Mouse (Mus musculus) embryonic facial prominence, embryonic 13.5 days (tissue): ENCODE measurements around the gene Gm21958. TPM values are rescaled to one million over a fixed set of nuclear protein-coding genes. Genes with fewer than 3 reads are reported as not detected.
A peak's percentile ranks its signal among the peaks of the same experiment; 100 is the strongest.

Experiments
- ATAC-seq: fragments of 200-750 bp; cut with Nextera tagmentation; 2 replicates; pipeline ENCODE4 v1.8.0; 2017; ENCODE audit warnings: low read depth; ENCODE audit not compliant: insufficient number of reproducible peaks, insufficient read depth, low FRiP score, low TSS enrichment
- H3K27ac ChIP-seq: fragments of 300-500 bp; sonication (generic); 2 replicates; pipeline ENCODE4 v1.5.1; 2015; ENCODE audit warnings: moderate library complexity, mild to moderate bottlenecking, inconsistent platforms
- H3K27me3 ChIP-seq: fragments of 300-500 bp; sonication (generic); 2 replicates; pipeline ENCODE4 v1.6.1; 2015; ENCODE audit warnings: mild to moderate bottlenecking, inconsistent platforms
- H3K36me3 ChIP-seq: fragments of 300-500 bp; sonication (generic); 2 replicates; pipeline ENCODE4 v1.6.1; 2015; ENCODE audit warnings: mild to moderate bottlenecking, inconsistent platforms
- H3K4me1 ChIP-seq: fragments of 300-500 bp; sonication (generic); 2 replicates; pipeline ENCODE4 v1.6.1; 2015; ENCODE audit warnings: inconsistent platforms
- H3K4me2 ChIP-seq: fragments of 300-500 bp; sonication (generic); 2 replicates; pipeline ENCODE4 v1.6.1; 2015; ENCODE audit warnings: moderate library complexity, mild to moderate bottlenecking, inconsistent platforms
- H3K4me3 ChIP-seq: fragments of 300-500 bp; sonication (generic); 2 replicates; pipeline ENCODE4 v1.5.1; 2015; ENCODE audit warnings: mild to moderate bottlenecking, inconsistent platforms
- H3K9ac ChIP-seq: fragments of 300-500 bp; sonication (generic); 2 replicates; pipeline ENCODE4 v1.6.1; 2015; ENCODE audit warnings: mild to moderate bottlenecking, inconsistent platforms
- H3K9me3 ChIP-seq: fragments of 300-500 bp; sonication (generic); 2 replicates; pipeline ENCODE4 v1.6.1; 2016; ENCODE audit warnings: inconsistent platforms
- WGBS: fragments of 180-500 bp; shearing (Covaris S2); methylation state at CpG from one replicate; pipeline ENCODE4 v1.1.7; 2015; ENCODE audit warnings: mixed read lengths; 5-methylcytosine and 5-hydroxymethylcytosine counted together
- polyA plus RNA-seq: library from polyadenylated mRNA; unstranded; fragments of >200 nt; fragmentation: Nextera tagmentation; extraction: Ambion mirVana; gene quantifications from 2 replicates; pipeline ENCODE4 v1.2.1, GENCODE M21; 2015

Gm21958 gene
- polyA plus RNA-seq, 1 experiment from 2014 or later, result not detected

- Histone ChIP-seq H3K4me3 (peak overlapping the region; percentile 93), H3K27me3 (no peaks in the 10 kb centered on the region), H3K4me1 (peaks cover 21% of the 10 kb centered on the region), H3K4me2 (peak overlapping the region; percentile 86), H3K9ac (peak overlapping the region; percentile 96), H3K27ac (peak overlapping the region; percentile 99), H3K9me3 (no peaks in the 10 kb centered on the region), H3K36me3 (peaks cover 46% of the 10 kb centered on the region)
- no peak for ATAC-seq
- 54% methylated on average over 18 of the region's 18 CpGs for WGBS
These were observed 22.2 kb upstream of the Gm21958 start for GRCm38 (mm10) chr3:54736101-54736927.

GRCm38 (mm10) chr3:54735247-54736046 lies 21.3 kb upstream of the Gm21958 start, which contains the start of the genes Exosc8 and Alg5:
Exosc8 (minus strand) TSS chr3:54735393.
Alg5 (plus strand) TSS chr3:54735539.
- ATAC-seq, result peak; percentile 90
- H3K27ac ChIP-seq, result peak within 1 kb of the TSS; percentile 99
- H3K4me3 ChIP-seq, result peak within 1 kb of the TSS; percentile 93
- H3K9ac ChIP-seq, result peak within 1 kb of the TSS; percentile 96
- H3K4me2 ChIP-seq, result peak within 1 kb of the TSS; percentile 86
- peaks cover 46% of the 10 kb centered on the region for H3K36me3 ChIP-seq
- H3K4me1 ChIP-seq, result peaks cover 21% of the 10 kb centered on the region
- WGBS, result under 1% methylated on average over 50 of the region's 65 CpGs
- no peaks in the 10 kb centered on the region for H3K9me3 ChIP-seq
- H3K27me3 ChIP-seq, result no peaks in the 10 kb centered on the region

GRCm38 (mm10) chr3:54734411-54735246 lies 20.5 kb upstream of the Gm21958 start:
- H3K36me3 ChIP-seq, result peaks cover 50% of the 10 kb centered on the region
- no peaks in the 10 kb centered on the region for H3K27me3 ChIP-seq
- peak overlapping the region; percentile 99 for H3K27ac ChIP-seq
- peaks cover 21% of the 10 kb centered on the region for H3K4me1 ChIP-seq
- peak overlapping the region; percentile 93 for H3K4me3 ChIP-seq
- WGBS, result under 1% methylated on average over 84 of the region's 84 CpGs
- peak; percentile 92 for ATAC-seq
- H3K9me3 ChIP-seq, result no peaks in the 10 kb centered on the region
- peak overlapping the region; percentile 96 for H3K9ac ChIP-seq
- H3K4me2 ChIP-seq, result peak overlapping the region; percentile 86

GRCm38 (mm10) chr3:54732371-54732770 lies 18.2 kb upstream of the Gm21958 start:
- Histone ChIP-seq H3K27ac (no peak overlapping the region), H3K9me3 (no peaks in the 10 kb centered on the region), H3K9ac (no peak overlapping the region), H3K27me3 (no peaks in the 10 kb centered on the region), H3K4me2 (no peak overlapping the region), H3K36me3 (peaks cover 59% of the 10 kb centered on the region), H3K4me3 (no peak overlapping the region), H3K4me1 (peaks cover 21% of the 10 kb centered on the region)
- WGBS, result 95% methylated on average over 4 of the region's 4 CpGs
- ATAC-seq, result no peak

- Histone ChIP-seq H3K27ac (no peak overlapping the region), H3K4me3 (no peak overlapping the region), H3K36me3 (peaks cover 65% of the 10 kb centered on the region), H3K9me3 (no peaks in the 10 kb centered on the region), H3K4me1 (peaks cover 21% of the 10 kb centered on the region), H3K9ac (no peak overlapping the region), H3K4me2 (no peak overlapping the region), H3K27me3 (no peaks in the 10 kb centered on the region)
- no peak for ATAC-seq
- 76% methylated on average over 8 of the region's 8 CpGs for WGBS
These were observed 17.5 kb upstream of the Gm21958 start for GRCm38 (mm10) chr3:54731626-54732150.

GRCm38 (mm10) chr3:54728100-54728499 lies 13.9 kb upstream of the Gm21958 start:
- H3K36me3 ChIP-seq, result peaks cover 83% of the 10 kb centered on the region
- no peak for ATAC-seq
- WGBS, result 88% methylated on average over 6 of the region's 6 CpGs

GRCm38 (mm10) chr3:54727588-54727987 lies 13.4 kb upstream of the Gm21958 start:
- Histone ChIP-seq H3K27ac (no peak overlapping the region), H3K4me2 (no peak overlapping the region), H3K9me3 (no peaks in the 10 kb centered on the region), H3K4me1 (0 out of 2 replicates have a peak, but pooled peaks cover under 1% of the 10 kb centered on the region), H3K27me3 (no peaks in the 10 kb centered on the region), H3K4me3 (no peak overlapping the region), H3K9ac (no peak overlapping the region), H3K36me3 (peaks cover 83% of the 10 kb centered on the region)
- ATAC-seq, result no peak
- 99% methylated on average over 2 of the region's 2 CpGs for WGBS

More at GRCm38 (mm10) chr3:54728100-54728499, 13.9 kb upstream of the Gm21958 start:
- Histone ChIP-seq H3K4me1 (peaks cover 6% of the 10 kb centered on the region), H3K4me2 (no peak overlapping the region), H3K9me3 (no peaks in the 10 kb centered on the region), H3K4me3 (no peak overlapping the region), H3K27ac (no peak overlapping the region), H3K27me3 (no peaks in the 10 kb centered on the region), H3K9ac (no peak overlapping the region)

GRCm38 (mm10) chr3:54725344-54725743 lies 11.2 kb upstream of the Gm21958 start:
- Histone ChIP-seq H3K4me3 (no peak overlapping the region), H3K36me3 (peaks cover 82% of the 10 kb centered on the region), H3K9ac (no peak overlapping the region), H3K4me2 (no peak overlapping the region), H3K27ac (no peak overlapping the region), H3K27me3 (no peaks in the 10 kb centered on the region), H3K4me1 (no peaks in the 10 kb centered on the region), H3K9me3 (no peaks in the 10 kb centered on the region)
- no peak for ATAC-seq
- 84% methylated on average over 2 of the region's 2 CpGs for WGBS

GRCm38 (mm10) chr3:54723741-54724500 lies 9.8 kb upstream of the Gm21958 start:
- H3K9me3 ChIP-seq, result no peaks in the 10 kb centered on the region
- WGBS, result 92% methylated on average over 10 of the region's 10 CpGs
- H3K9ac ChIP-seq, result no peak overlapping the region
- H3K27me3 ChIP-seq, result no peaks in the 10 kb centered on the region
- no peak overlapping the region for H3K27ac ChIP-seq
- no peaks in the 10 kb centered on the region for H3K4me1 ChIP-seq
- H3K4me2 ChIP-seq, result no peak overlapping the region
- H3K4me3 ChIP-seq, result no peak overlapping the region
- ATAC-seq, result no peak
- H3K36me3 ChIP-seq, result peaks cover 75% of the 10 kb centered on the region

- WGBS, result 63% methylated on average over 3 of the region's 3 CpGs
- no peak for ATAC-seq
- no peak overlapping the region for H3K9ac ChIP-seq
- H3K4me2 ChIP-seq, result no peak overlapping the region
- H3K4me1 ChIP-seq, result no peaks in the 10 kb centered on the region
- H3K9me3 ChIP-seq, result no peaks in the 10 kb centered on the region
- H3K36me3 ChIP-seq, result peaks cover 81% of the 10 kb centered on the region
- H3K27ac ChIP-seq, result no peak overlapping the region
- H3K27me3 ChIP-seq, result no peaks in the 10 kb centered on the region
- no peak overlapping the region for H3K4me3 ChIP-seq
These were observed 4.8 kb upstream of the Gm21958 start for GRCm38 (mm10) chr3:54718947-54719346.
